Mouse (Mus musculus) CH12F3 (cell line): ENCODE measurements around the gene Phactr1.

Source experiments
- in situ Hi-C: fragments of 300-500 bp; cut with MboI; formaldehyde crosslinking; loops from 2 replicates; pipeline ENCODE4 v1.14.3; 2020; ENCODE audit warnings: low sequenced_read_pairs

The Phactr1 gene

DNA sequence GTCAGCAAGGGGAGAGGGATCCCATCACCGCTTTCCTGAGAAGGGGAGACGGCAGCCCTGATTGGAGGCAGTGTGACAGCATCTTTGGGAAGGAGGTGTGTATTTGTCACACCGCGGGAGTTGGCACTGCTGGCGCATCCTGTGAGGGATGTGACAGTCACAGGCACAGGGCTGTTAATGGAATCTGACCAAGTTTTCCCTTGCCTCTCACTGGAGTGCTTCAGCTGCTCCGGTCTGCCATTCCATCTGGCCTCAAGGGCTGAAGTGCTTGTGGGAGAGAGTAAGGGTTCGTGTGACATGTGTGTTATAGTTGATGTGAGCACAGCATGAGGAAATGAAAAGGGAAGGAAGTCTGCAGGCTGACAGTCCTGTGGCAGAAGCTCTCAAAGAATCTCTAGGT lies 431.9 kb downstream of the Phactr1 start:
- in situ Hi-C loops, result no loop called here

GRCm38 (mm10) chr13:43112707-43113106 lies 432.3 kb downstream of the Phactr1 start:
- in situ Hi-C loops, result no loop called here

DNA sequence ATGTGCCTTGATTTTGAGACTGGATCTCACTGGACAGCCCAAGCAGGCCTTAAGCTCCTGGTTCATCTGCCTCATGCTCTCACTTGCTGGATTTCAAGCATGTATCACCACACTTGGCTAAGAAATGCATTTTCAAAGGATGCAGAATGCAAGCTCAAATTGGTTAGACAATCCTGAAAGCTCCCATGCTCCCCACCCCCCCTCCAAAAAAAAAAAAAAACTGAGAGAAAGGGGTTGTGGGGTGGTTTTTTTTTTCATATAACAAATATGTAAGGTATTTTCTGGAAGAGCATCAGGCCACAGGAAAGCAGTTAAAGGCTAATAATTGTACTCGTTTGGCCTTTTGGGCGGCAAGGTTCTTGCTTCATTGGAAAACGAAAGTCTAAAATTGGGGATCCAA lies 432.7 kb downstream of the Phactr1 start:
- in situ Hi-C loops, result no loop called here

GRCm38 (mm10) chr13:43122306-43123070 lies 442.1 kb downstream of the Phactr1 start:
- in situ Hi-C loops, result no loop called here

- in situ Hi-C loops, result no loop called here
These were observed 443.7 kb downstream of the Phactr1 start for GRCm38 (mm10) chr13:43123895-43124682.

- in situ Hi-C loops, result no loop called here
These were observed 444.3 kb downstream of the Phactr1 start for GRCm38 (mm10) chr13:43124683-43125074.

- in situ Hi-C loops, result no loop called here
These were observed 449.7 kb downstream of the Phactr1 start for GRCm38 (mm10) chr13:43130161-43130560.

DNA sequence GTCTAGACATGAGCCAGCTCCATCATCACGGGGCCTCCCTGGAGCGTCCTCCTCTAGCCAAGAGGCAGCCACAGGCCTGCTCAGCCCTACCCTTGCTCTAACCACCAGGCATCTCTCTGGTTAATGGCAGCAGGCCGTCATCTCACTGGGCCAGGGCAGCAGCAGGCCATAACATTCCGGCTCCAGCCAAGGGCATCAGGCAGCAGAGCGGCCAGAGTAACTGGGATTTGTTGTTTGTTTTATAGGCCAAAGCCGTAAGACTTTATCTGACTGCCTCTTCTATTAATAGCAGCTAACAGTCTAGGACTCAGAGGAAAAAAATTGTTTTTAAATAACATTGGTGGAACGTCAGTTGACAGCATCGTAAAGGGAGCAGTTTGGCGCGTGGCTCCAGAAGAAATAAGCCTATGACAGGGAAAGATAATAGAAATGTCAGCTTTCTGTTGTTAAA lies 451.3 kb downstream of the Phactr1 start:
- in situ Hi-C loops, result no loop called here

- in situ Hi-C loops, result no loop called here
These were observed 452.4 kb downstream of the Phactr1 start for GRCm38 (mm10) chr13:43132859-43133258.

DNA sequence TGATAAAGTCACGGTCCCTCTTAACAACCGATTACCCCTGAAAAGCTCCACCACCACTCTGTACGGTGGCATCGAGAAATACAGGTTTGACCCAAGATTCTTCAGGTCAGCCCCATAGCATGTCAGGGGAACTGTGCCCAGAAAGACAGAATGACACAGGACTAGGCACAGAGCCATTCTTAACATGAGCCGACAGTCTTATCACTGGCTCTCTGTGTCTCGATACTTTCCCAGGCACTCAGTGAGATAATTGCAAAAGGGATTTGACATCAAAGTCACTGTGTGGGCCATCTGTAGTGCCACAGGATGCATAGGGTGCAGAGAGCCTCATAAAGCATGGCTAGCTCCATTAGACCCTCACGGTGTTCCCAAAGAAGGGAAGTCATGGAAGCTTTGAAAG lies 453.0 kb downstream of the Phactr1 start:
- in situ Hi-C loops, result no loop called here

GRCm38 (mm10) chr13:43134468-43134867 lies 454.0 kb downstream of the Phactr1 start:
- in situ Hi-C loops, result no loop called here

DNA sequence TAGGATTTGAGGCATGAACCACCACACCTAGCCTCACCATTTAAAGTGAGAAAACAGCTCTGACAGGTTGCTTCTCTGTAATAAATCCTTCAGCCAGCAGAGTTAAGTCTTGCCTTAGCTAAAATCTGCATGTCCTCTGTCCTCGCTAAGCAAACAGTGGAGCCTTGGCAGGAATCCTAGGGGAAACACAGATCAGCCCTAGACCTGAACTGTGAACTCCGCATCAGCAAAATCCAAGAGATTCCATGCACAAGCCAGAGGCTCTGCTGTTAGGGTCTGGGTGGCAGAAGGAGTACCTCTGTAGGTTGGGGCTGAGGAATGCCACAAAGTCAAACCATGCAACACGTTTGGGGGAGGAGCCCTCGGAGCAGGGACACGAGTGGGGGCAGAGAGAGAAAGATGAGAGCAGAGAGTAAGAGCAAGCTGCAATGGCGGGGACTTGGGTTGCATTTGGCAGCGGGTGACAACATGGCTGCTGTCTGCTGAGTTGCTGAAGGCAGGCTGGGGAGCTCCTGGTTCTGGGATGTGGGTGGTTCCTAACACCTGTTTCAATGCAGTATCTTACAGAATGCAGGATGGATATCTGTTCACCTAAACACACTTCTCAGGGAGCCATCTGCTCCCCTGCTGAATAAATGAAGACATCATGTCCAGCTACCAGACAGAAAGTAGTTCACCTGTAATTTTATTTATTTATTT lies 464.4 kb downstream of the Phactr1 start:
- in situ Hi-C loops, result no loop called here

DNA sequence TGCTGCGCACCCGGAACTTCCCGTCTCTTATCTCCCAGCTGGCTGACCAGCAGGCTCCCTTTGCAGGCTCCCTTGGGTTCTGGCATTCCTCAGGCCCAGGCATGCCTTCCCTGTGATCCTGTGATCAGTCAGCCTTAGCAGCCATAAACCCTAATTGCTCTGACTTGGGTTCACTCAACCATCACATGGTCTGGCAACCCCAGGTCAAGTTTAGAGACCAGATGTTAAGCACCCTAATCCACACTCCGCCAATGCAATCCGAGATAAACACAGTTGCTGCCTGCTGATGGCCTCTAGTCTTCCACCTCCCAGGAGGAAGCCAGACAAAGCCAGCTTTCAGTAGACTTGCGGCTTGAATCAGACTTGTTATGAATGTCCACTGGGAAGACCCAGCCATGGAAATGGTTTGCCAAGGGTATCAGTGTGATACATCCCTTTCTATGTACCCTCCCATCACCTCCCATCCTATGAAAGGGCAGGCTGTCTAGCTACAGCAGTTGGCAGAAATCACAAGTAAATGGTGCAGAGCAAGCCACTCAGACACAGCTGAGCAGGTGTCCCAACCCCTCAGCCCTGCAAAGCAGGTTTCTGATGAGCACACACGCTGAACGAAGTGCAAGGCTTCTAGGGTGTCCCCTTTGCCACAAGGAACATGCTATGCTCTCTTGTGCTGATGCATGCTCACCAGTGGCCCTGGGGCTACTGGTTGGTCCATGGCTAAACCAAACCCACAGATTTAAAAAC lies 466.3 kb downstream of the Phactr1 start:
- in situ Hi-C loops, result no loop called here

- in situ Hi-C loops, result no loop called here
These were observed 468.3 kb downstream of the Phactr1 start for GRCm38 (mm10) chr13:43148692-43149091.

GRCm38 (mm10) chr13:43149661-43150060 lies 469.2 kb downstream of the Phactr1 start:
- in situ Hi-C loops, result no loop called here

DNA sequence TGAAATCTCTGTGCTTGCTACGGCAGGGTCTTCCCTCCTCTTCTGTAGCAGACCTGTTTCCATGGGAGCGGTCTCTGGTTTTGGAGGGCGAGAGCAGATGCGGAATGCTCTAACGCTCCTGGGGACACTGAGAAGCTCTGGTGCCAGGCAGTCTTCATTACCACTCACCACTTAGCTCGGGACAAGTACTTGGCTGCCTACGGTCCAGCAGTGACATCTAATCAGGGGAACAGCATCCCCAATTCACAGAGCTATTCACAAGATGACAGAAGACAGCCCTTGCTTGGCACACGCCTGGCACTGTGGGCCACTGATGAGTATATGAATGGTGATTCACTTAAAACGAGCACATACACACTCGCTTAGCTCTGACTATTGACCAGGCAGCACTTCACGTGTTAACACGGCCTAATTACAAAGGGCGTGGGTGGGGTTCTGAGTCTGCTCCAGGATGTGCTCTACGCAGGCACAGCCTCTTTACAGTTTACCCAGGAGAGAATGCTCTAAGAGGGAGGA lies 471.6 kb downstream of the Phactr1 start:
- in situ Hi-C loops, result no loop called here

DNA sequence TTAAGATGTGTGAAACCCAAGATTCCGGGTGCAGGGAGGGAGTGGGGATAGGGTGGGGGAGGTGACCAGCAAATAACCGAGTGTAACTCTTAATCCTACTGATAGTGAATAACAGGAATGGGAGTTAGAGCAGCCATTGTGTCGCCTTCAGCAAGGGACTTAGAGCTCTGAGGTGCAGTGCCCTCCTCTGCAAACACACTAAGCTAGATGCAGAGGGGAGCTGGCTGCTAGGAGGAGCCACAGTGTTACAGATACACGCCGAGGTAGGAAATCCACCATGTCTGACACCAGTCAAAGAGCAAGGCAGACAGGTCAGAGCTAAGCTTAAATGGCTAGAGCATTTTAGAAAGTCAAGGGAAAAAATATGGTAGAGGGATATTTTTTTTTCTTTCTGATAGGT lies 476.9 kb downstream of the Phactr1 start:
- in situ Hi-C loops, result no loop called here

- in situ Hi-C loops, result no loop called here
These were observed 477.9 kb downstream of the Phactr1 start for GRCm38 (mm10) chr13:43158281-43158680.

GRCm38 (mm10) chr13:43159429-43159828 lies 479.0 kb downstream of the Phactr1 start:
- in situ Hi-C loops, result no loop called here

DNA sequence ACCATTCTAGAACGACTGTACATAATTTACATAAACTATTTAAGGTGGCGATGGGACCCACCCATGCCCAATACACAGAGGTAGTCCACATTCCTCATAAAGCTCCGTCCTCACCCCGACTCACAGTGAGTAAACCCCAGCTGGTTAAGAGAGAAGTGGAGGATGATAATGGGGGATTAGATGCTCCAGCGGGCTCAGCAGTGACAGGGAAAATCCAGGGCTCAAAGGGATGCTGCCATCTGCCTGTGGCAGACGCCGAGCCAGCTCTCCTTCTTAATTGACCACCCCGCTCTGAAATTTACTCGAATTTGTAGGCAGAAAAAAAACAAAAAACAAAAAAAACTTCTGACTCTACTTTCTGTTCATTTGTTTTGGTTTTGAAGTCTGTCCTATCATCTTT lies 487.3 kb downstream of the Phactr1 start:
- in situ Hi-C loops, result no loop called here
